Mouse (Mus musculus) neural tube, embryonic 10.5 days (tissue): ENCODE results near the gene Gzmc.
"Not testable (repeated sequence)": the region's sequence is repeated elsewhere in the genome, so short reads cannot be mapped to it uniquely, and the experiment has no call there.

Experiments used
- DNase-seq: peaks from one replicate; pipeline ENCODE4 v3.0.0-alpha.2; 2017; ENCODE audit warnings: low spot score; ENCODE audit errors: extremely low spot score

The Gzmc gene

GRCm38 (mm10) chr14:56234556-56234955 lies at the start of gene Gzmc:
Gene Gzmc (minus strand): TSS chr14:56234656.
- no peak for DNase-seq

GRCm38 (mm10) chr14:56283816-56284215 lies 49.4 kb upstream of the Gzmc start:
- DNase-seq = no peak

DNA sequence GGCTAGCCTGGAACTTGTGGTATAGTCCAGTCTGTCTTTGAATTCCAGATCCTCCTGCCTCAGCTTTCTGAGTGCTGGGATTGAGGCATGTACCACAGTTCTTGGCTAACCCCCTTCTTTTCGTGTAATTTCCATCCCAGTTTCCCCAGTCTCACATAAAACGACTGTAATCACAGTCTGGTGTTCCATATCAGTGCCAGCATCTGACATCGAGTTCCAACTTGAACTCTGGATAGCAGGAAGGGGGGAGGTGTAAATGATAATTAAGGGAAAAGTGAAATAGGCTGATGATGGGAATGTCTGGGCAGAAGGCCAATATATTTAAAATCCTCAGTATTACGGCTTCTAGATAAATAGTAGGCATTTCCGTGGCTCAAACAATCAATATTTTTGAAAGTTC lies 46.6 kb upstream of the Gzmc start:
- DNase-seq = no peak

GRCm38 (mm10) chr14:56278691-56279090 lies 44.2 kb upstream of the Gzmc start:
- not testable (repeated sequence) for DNase-seq

- DNase-seq = not testable (repeated sequence)
These were observed 41.6 kb upstream of the Gzmc start for GRCm38 (mm10) chr14:56276096-56276495.

GRCm38 (mm10) chr14:56266109-56266508 lies 31.7 kb upstream of the Gzmc start:
- no peak for DNase-seq

GRCm38 (mm10) chr14:56262153-56262552 lies 27.7 kb upstream of the Gzmc start, which contains the start of gene Gzmb:
Gene Gzmb (minus strand): TSS chr14:56262260.
- DNase-seq = no peak

DNA sequence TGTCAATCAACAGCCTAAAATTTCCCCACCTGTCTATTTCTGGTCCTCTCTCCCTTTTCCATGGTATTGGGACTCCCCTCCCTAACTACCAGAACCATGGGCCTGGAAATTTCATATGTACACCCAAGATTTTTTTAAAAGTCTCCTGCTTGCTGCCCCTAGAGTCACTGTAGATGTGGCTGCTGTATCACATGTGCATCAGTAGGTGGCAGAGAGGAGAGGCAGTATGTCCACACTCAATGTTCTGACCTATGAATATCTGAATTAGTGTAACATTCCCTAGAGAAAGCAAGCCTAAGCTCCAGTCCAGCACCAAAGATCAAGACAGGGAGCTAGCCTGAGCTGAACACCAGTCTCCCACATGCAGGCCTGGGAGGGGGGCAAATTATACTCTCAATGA lies 6.0 kb upstream of the Gzmc start:
- DNase-seq = no peak

GRCm38 (mm10) chr14:56211317-56211716 lies 23.1 kb downstream of the Gzmc start, which contains the start of gene Gzmf:
Gene Gzmf (minus strand): TSS chr14:56211417.
- no peak for DNase-seq

DNA sequence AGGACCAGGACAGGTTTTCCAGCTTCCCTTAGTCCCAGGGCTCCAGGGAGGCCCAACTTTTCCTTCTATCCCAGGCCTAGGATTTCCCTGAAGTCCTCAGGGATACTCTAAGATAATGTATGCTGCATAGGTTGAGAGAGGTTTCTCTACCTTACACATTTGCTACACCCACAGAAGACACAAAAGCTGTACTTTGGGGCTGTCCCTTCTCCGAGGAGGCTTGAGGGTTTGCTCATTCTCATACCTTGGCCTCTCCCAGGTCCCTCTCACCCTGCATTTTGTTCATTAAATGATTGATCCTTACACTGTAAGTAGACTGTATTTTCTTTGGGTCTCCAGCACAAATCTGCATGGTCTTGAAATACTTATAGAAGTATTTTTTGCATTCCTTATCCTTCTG lies 28.8 kb downstream of the Gzmc start:
- no peak for DNase-seq

DNA sequence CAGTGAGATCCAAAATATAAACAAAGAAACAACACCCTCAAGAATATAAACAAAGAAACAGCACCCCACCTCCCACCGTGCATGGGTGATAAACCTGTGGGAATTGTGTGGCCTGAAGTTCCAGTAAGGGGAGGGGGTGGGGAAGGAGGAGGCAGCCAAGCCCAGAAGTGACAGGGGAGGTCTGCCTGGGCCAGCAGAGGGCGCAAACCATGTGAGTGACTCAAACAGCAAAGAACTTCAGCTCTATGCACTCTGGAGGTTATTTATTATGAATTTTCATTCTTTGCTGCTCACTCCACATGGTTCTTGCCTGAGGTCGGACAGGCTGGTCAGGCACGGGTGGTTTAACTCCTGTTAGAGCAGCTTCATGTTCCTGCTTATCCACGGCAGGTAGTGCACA lies 29.4 kb downstream of the Gzmc start:
- peak; percentile 43 for DNase-seq

- peak; percentile 65 for DNase-seq
These were observed 30.5 kb downstream of the Gzmc start for GRCm38 (mm10) chr14:56203975-56204374.

GRCm38 (mm10) chr14:56186946-56187345 lies 47.5 kb downstream of the Gzmc start:
- no peak for DNase-seq

GRCm38 (mm10) chr14:56186521-56186920 lies 47.9 kb downstream of the Gzmc start:
- DNase-seq = no peak
